Mouse (Mus musculus) layer of hippocampus, postnatal 10 days (tissue): ENCODE data around the gene Moap1. TPM values are rescaled to one million over a fixed set of nuclear protein-coding genes. Genes with fewer than 3 reads are reported as not detected.

Source experiments
- total RNA-seq, 2 experiments: library from RNA; stranded (reverse); gene quantifications; 2 replicates each; pipeline ENCODE4 v1.2.3; 2021

Gene Moap1
- total RNA-seq, 2 experiments from 2014 or later = 30.8 to 30.9 TPM

Other genes with a start within 250 kb of the Moap1 start
- gene Chga, start 188.7 kb downstream of the Moap1 start, total RNA-seq = 100 to 1,000 TPM; 150 to 152 TPM
- 10 to 100 TPM; 49.4 to 52.8 TPM for gene Itpk1, start 38.7 kb downstream of the Moap1 start, total RNA-seq
- 1 to 10 TPM; 4.7 TPM for gene Tmem251, start 101 bp upstream of the Moap1 start, total RNA-seq
- gene Gm28051, start 14.1 kb upstream of the Moap1 start, total RNA-seq = not detected
- gene Gon7, start 14.1 kb upstream of the Moap1 start, total RNA-seq = 10 to 100 TPM; 12.4 to 12.6 TPM
- 10 to 100 TPM; 32.4 to 33.1 TPM for gene Ubr7, start 14.3 kb upstream of the Moap1 start, total RNA-seq
- gene Gm20604, start 15.0 kb upstream of the Moap1 start, total RNA-seq = 10 to 100 TPM; 17.8 to 18.0 TPM
- gene Btbd7, start 134.8 kb upstream of the Moap1 start, total RNA-seq = 10 to 100 TPM; 21.3 to 21.8 TPM
- not detected for gene Cox8c, start 155.7 kb upstream of the Moap1 start, total RNA-seq
- gene Unc79, start 205.2 kb upstream of the Moap1 start, total RNA-seq = 10 to 100 TPM; 38.9 to 41.0 TPM